Mouse (Mus musculus) embryonic fibroblast, embryonic 13.5 days (primary cell): ENCODE results near the gene Acly.

Source experiments
- CTCF ChIP-seq: IDR thresholded peaks from 2 replicates; pipeline ENCODE4 v1.5.1; 2011; ENCODE audit warnings: mild to moderate bottlenecking, control low read depth, low read length, moderate library complexity, borderline replicate concordance; ENCODE audit not compliant: insufficient read depth
- POLR2A ChIP-seq: IDR thresholded peaks from 2 replicates; pipeline ENCODE4 v1.6.1; 2011; ENCODE audit warnings: low read depth, mild to moderate bottlenecking, control low read depth, low read length, moderate library complexity

DNA sequence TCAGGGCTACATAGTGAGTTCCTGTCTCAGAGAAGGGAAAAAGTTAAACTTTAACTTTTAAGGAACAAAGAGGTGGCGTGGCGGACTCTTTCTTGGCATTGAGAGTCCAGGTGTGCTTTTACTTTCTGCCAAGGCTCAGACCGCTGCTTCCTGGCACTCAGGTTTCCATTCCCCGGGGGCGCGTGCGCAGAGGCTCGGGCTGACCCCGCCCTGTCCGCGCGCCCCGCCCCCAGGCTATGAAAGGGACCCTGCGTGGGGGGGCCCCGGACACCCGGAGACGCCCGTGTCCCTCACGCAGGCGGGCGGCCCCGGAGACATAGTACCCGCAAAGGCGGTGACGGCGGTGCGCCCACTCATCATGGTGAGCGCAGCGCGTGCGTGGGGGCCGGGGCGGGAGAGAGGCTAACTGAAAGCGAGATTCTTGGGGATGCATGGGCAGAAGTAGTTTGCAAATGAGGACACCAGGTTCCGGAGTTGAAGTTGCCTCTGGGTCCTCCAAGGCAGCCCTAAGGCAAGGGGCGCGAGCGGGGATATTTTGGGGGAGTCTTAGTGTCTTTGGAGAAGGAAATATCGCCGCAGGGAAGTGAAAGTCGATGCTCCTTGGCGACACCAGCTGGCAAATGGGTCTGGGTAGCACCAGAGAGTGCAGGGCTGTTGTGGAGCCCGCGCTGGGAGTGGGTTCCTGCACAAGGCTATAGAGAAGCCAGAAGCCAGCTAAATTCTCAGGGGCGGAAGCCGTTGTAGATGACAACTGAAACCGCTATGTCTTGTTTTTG lies 47.1 kb upstream of the Acly start, which contains the start of gene Cnp:
- TF ChIP-seq POLR2A (peak; percentile 61), CTCF (no peak)
